Mouse (Mus musculus) myocyte (in vitro differentiated cells): Measurements from ENCODE around the gene Htr5b.

Experiments
- MYOG ChIP-seq, 3 experiments: IDR thresholded peaks; one replicate each; pipeline ENCODE4 v1.6.1; 2011; ENCODE audit warnings: control low read depth in 2 of 3, low read depth in 2 of 3, mild to moderate bottlenecking in 2 of 3; ENCODE audit not compliant: insufficient read length in 2 of 3, control insufficient read depth in 1 of 3, insufficient read depth in 1 of 3
- POLR2AphosphoS2 ChIP-seq: IDR thresholded peaks from one replicate; pipeline ENCODE4 v1.6.1; 2011; ENCODE audit warnings: low read depth, control low read depth; ENCODE audit not compliant: insufficient read length

DNA sequence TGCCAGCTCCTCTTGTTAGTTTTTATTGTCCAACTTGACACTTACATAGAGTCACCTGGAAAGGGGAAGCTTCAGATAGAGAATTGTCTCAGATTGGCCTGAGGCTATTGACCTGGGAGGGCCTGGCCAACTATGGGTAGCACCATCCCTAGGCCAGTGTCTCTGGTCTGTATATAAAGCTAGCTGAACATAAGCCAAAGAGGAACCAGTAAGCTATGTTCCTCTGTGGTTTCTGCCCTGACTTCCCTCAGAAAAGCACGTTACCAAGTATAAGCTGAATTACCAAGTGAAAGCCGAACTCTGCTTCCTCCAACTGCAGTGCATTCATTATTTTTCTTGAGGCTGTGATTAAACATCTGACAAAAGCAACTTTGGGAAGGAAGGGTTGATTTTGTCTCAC lies 19.5 kb downstream of the Htr5b start:
- TF ChIP-seq POLR2AphosphoS2 (no peak), MYOG (IDR thresholded peaks at IDR 0.05; ENCODE audit: control insufficient read depth in 1 of 3, insufficient read depth in 1 of 3, insufficient read length in 2 of 3, low read depth in 2 of 3) (no peak)
